Mouse (Mus musculus) midbrain, postnatal 0 days (tissue): ENCODE measurements at regions not wholly inside any gene's neighbourhood (a gene's known extent, or its start where the extent isn't known, plus 50 kb on each side); places are given as distances from the start of the nearest gene placed in this dataset.
A peak's percentile ranks its signal among the peaks of the same experiment; 100 is the strongest.
"Not testable (repeated sequence)": the region's sequence is repeated elsewhere in the genome, so short reads cannot be mapped to it uniquely, and the experiment has no call there.

ENCODE experiments used
- ATAC-seq: fragments of 200-750 bp; cut with Nextera tagmentation; 2 replicates; pipeline ENCODE4 v1.8.0; 2017; ENCODE audit warnings: moderate number of reproducible peaks, mild to moderate bottlenecking, moderate TSS enrichment, moderate library complexity; ENCODE audit not compliant: low FRiP score
- DNase-seq: peaks from one replicate; pipeline ENCODE4 v3.0.0-alpha.2; 2015; ENCODE audit warnings: low spot score
- H3K27ac ChIP-seq: fragments of 300-500 bp; sonication (generic); 2 replicates; pipeline ENCODE4 v1.5.1; 2014; ENCODE audit warnings: low read depth, mild to moderate bottlenecking, low read length, mixed read lengths
- H3K27me3 ChIP-seq: fragments of 300-500 bp; sonication (generic); 2 replicates; pipeline ENCODE4 v1.6.1; 2014; ENCODE audit warnings: low read length, control low read depth, mixed read lengths; ENCODE audit not compliant: insufficient read depth
- H3K36me3 ChIP-seq: fragments of 300-500 bp; sonication (generic); 2 replicates; pipeline ENCODE4 v1.6.1; 2014; ENCODE audit warnings: low read length, control low read depth, mixed read lengths; ENCODE audit not compliant: insufficient read depth
- H3K4me1 ChIP-seq: fragments of 300-500 bp; sonication (generic); 2 replicates; pipeline ENCODE4 v1.6.1; 2014; ENCODE audit warnings: mild to moderate bottlenecking, control low read depth, antibody characterized with exemption, low read length, mixed read lengths; ENCODE audit not compliant: insufficient read depth
- H3K4me2 ChIP-seq: fragments of 300-500 bp; sonication (generic); 2 replicates; pipeline ENCODE4 v1.6.1; 2014; ENCODE audit warnings: low read depth, mild to moderate bottlenecking, low read length, mixed read lengths; ENCODE audit not compliant: poor library complexity, severe bottlenecking
- H3K4me3 ChIP-seq: fragments of 300-500 bp; sonication (generic); 2 replicates; pipeline ENCODE4 v1.5.1; 2014; ENCODE audit warnings: low read depth, mild to moderate bottlenecking, low read length, moderate library complexity
- H3K9ac ChIP-seq: fragments of 300-500 bp; sonication (generic); replicated peaks from 2 replicates; pipeline ENCODE4 v1.6.1; 2014; ENCODE audit warnings: mild to moderate bottlenecking, low read length, moderate library complexity, mixed read lengths; ENCODE audit not compliant: poor library complexity, severe bottlenecking
- H3K9me3 ChIP-seq: fragments of 300-500 bp; sonication (generic); 2 replicates; pipeline ENCODE4 v1.6.1; 2016; ENCODE audit warnings: low read length, control low read depth
- CTCF ChIP-seq: IDR thresholded peaks from 2 replicates; pipeline ENCODE4 v1.5.1; 2016; ENCODE audit warnings: antibody characterized with exemption, mild to moderate bottlenecking
- WGBS: fragments of 180-500 bp; shearing (Covaris S2); extraction: QIAGEN DNeasy Blood & Tissue Kit; methylation state at CpG from one replicate; pipeline ENCODE4 v1.1.7; 2014; 5-methylcytosine and 5-hydroxymethylcytosine counted together

GRCm38 (mm10) chr16:46840764-46841163 lies 342.4 kb upstream of the Nectin3 start:
- Histone ChIP-seq H3K4me2 (no peak overlapping the region), H3K9ac (no peak overlapping the region), H3K27ac (no peak overlapping the region), H3K4me3 (no peak overlapping the region), H3K36me3 (no peaks in the 10 kb centered on the region), H3K4me1 (no peaks in the 10 kb centered on the region), H3K27me3 (no peaks in the 10 kb centered on the region), H3K9me3 (no peaks in the 10 kb centered on the region)
- no peak for TF ChIP-seq CTCF
- DNase-seq (no peak), ATAC-seq (no peak)

- no peak overlapping the region for H3K27ac ChIP-seq
- no peak overlapping the region for H3K4me2 ChIP-seq
- no peak overlapping the region for H3K9ac ChIP-seq
- H3K9me3 ChIP-seq: no peaks in the 10 kb centered on the region
- ATAC-seq: no peak
- no peaks in the 10 kb centered on the region for H3K36me3 ChIP-seq
- TF ChIP-seq CTCF: no peak
- H3K4me3 ChIP-seq: no peak overlapping the region
- H3K27me3 ChIP-seq: no peaks in the 10 kb centered on the region
- H3K4me1 ChIP-seq: no peaks in the 10 kb centered on the region
- no peak for DNase-seq
- WGBS: 88% methylated on average over 2 of the region's 2 CpGs
Measured at GRCm38 (mm10) chr16:46825147-46825546, 326.8 kb upstream of the Nectin3 start.

GRCm38 (mm10) chr16:46822753-46823152 lies 324.4 kb upstream of the Nectin3 start:
- ATAC-seq (no peak), DNase-seq (no peak)

DNA sequence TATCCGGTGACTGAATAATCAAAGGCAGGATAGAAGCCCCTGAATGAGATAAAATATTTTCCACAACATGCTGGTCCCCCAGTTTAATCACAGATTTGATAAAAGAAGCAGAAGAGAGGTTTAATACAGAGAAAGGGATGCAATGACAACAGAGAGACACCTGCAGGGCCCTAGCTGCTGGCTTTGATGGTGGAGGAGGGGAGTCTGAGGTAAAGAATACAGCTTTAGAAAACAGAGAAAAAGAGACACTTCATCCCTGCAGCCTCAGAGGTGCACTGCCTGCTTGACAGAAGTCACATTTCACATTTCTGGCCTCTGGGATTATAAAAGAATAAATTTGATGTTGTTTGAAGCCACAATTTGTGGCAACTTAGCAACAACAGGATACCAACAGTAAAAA lies 319.9 kb upstream of the Nectin3 start:
- DNase-seq: no peak
- TF ChIP-seq CTCF: no peak

More at GRCm38 (mm10) chr16:46822753-46823152, 324.4 kb upstream of the Nectin3 start:
- WGBS: 42% methylated on average over 3 of the region's 3 CpGs
- no peak overlapping the region for H3K4me2 ChIP-seq
- H3K4me1 ChIP-seq: no peaks in the 10 kb centered on the region
- H3K4me3 ChIP-seq: no peak overlapping the region
- H3K36me3 ChIP-seq: no peaks in the 10 kb centered on the region
- no peak overlapping the region for H3K27ac ChIP-seq
- no peak for TF ChIP-seq CTCF
- H3K9ac ChIP-seq: no peak overlapping the region
- H3K27me3 ChIP-seq: no peaks in the 10 kb centered on the region
- no peaks in the 10 kb centered on the region for H3K9me3 ChIP-seq

GRCm38 (mm10) chr16:46811835-46812234 lies 313.5 kb upstream of the Nectin3 start:
- not testable (repeated sequence) for H3K4me2 ChIP-seq, H3K36me3 ChIP-seq, H3K9ac ChIP-seq, H3K27ac ChIP-seq, H3K9me3 ChIP-seq, H3K4me3 ChIP-seq, H3K4me1 ChIP-seq, H3K27me3 ChIP-seq, DNase-seq, ATAC-seq

More for the DNA sequence above, 319.9 kb upstream of the Nectin3 start:
- H3K27me3 ChIP-seq: no peaks in the 10 kb centered on the region
- no peaks in the 10 kb centered on the region for H3K36me3 ChIP-seq
- no peak overlapping the region for H3K4me3 ChIP-seq
- H3K4me2 ChIP-seq: no peak overlapping the region
- H3K9ac ChIP-seq: no peak overlapping the region
- H3K27ac ChIP-seq: no peak overlapping the region
- WGBS: 74% methylated on average over 1 of the region's 1 CpGs
- no peaks in the 10 kb centered on the region for H3K9me3 ChIP-seq
- H3K4me1 ChIP-seq: no peaks in the 10 kb centered on the region
- no peak for ATAC-seq

DNA sequence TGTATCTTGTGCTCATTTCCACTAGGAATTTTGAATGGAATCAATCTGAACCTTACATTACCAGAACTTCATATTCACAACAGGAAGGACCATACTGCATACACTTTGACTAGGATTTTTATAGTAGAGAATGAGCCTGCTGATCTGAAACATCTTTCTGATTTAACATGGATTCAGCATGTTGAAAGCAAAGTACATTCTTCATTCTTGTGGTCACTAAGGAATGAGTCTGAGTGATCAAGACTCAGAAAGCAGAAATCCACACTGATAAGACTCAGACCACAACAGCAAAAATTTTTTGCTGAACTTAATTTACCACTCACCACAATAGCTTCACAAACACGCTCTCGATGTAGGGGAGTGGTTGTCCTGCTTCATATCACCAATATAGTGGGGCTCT lies 309.2 kb upstream of the Nectin3 start:
- no peak overlapping the region for H3K27ac ChIP-seq

DNA sequence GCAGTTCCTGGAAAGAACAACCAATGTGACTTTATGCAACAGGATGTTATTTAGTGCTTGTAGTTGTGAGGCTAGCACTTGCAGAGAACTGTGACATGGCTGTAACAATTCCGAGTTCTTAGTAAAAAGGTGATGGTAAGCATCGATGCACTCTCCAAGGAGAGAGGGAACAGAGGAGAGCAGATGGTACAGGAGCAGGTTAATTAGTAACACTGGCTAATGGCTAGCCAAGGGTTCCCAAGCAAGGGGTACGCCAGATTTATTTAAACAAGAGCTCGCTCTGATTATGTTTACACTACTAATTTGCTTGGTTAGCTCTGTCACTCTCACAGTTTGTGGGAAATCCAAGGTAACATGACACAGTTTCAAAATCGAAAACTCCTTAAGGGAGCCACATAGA lies 278.0 kb upstream of the Nectin3 start:
- TF ChIP-seq CTCF: no peak
- Histone ChIP-seq H3K9ac (no peak overlapping the region), H3K27ac (no peak overlapping the region), H3K4me2 (no peak overlapping the region), H3K4me1 (no peaks in the 10 kb centered on the region), H3K27me3 (no peaks in the 10 kb centered on the region), H3K36me3 (no peaks in the 10 kb centered on the region), H3K4me3 (no peak overlapping the region), H3K9me3 (no peaks in the 10 kb centered on the region)
- WGBS: 74% methylated on average over 5 of the region's 5 CpGs
- ATAC-seq (no peak), DNase-seq (peak; percentile 13)

More for the DNA sequence above, 309.2 kb upstream of the Nectin3 start:
- no peak for ATAC-seq
- no peak for DNase-seq
- Histone ChIP-seq H3K9me3 (no peaks in the 10 kb centered on the region), H3K4me3 (no peak overlapping the region), H3K36me3 (no peaks in the 10 kb centered on the region), H3K4me1 (no peaks in the 10 kb centered on the region), H3K27me3 (no peaks in the 10 kb centered on the region), H3K4me2 (no peak overlapping the region), H3K9ac (no peak overlapping the region)
- WGBS: 98% methylated on average over 2 of the region's 2 CpGs
- no peak for TF ChIP-seq CTCF
